In the genomic region with DNA sequence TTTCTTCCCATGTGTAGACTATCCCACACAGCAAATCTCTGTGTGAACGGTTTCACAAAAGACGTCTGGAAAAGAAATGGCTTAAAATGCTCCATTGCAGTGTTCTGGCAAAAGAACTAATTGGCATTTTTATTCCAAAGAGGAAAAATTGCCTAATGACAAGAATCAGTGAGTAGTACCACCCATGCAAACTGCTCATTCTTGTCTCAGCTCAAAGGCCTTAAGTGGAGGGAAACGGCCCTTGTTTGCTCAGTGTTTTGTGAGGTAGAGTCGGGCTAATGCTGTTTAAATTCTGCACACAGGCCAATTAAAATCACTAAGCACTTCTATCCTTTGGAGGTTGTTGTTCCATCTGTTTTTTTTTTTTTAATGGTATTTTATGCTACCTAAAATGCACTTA, we compare ENCODE assay signal across 26 mouse cellular contexts.
"Had no signal": no experiment of that assay in that cellular context is flagged by ENCODE, and none has a peak within 500 bp of the region (broad histone marks: within the 10 kb centered on the region; RNA-seq: fewer than 3 reads in every experiment).

No protein-coding gene starts in this region.

- H3K27ac ChIP-seq: embryonic facial prominence, embryonic 10.5 days; embryonic facial prominence, embryonic 12.5 days; embryonic facial prominence, embryonic 13.5 days; embryonic facial prominence, embryonic 15.5 days; forebrain, embryonic 10.5 days; gastrocnemius, adult 2 months; heart, adult 2 months; heart, embryonic 10.5 days had no signal

- H3K9ac ChIP-seq: embryonic facial prominence, embryonic 12.5 days; embryonic facial prominence, embryonic 13.5 days; embryonic facial prominence, embryonic 15.5 days; heart, embryonic 12.5 days had no signal

- H3K4me2 ChIP-seq: embryonic facial prominence, embryonic 12.5 days; embryonic facial prominence, embryonic 13.5 days; embryonic facial prominence, embryonic 15.5 days; heart, embryonic 11.5 days; heart, embryonic 12.5 days had no signal

- DNase-seq: cerebellum, adult 2 months; cerebellum, adult 8-10 months; cerebellum, adult 9-10 months; cerebellum, adult 9-11 months; cerebellum, postnatal 10 days; cerebellum, postnatal 14 days; cerebellum, postnatal 25 days; cerebellum, postnatal 36 days; embryo, embryonic 11 days; gastrocnemius, adult 2 months; gastrocnemius, postnatal 10 days; gastrocnemius, postnatal 14 days; gastrocnemius, postnatal 25 days; gastrocnemius, postnatal 36 days; heart, adult 11 months; heart, adult 18-20 months; heart, adult 2 months had no signal

- H3K27me3 ChIP-seq: embryonic facial prominence, embryonic 12.5 days; embryonic facial prominence, embryonic 13.5 days; embryonic facial prominence, embryonic 15.5 days; heart, embryonic 12.5 days had no signal

- H3K36me3 ChIP-seq: embryonic facial prominence, embryonic 10.5 days; embryonic facial prominence, embryonic 12.5 days; embryonic facial prominence, embryonic 13.5 days; embryonic facial prominence, embryonic 15.5 days; forebrain, embryonic 10.5 days; heart, embryonic 10.5 days; heart, embryonic 12.5 days had no signal

- H3K4me3 ChIP-seq: embryonic facial prominence, embryonic 10.5 days; embryonic facial prominence, embryonic 12.5 days; embryonic facial prominence, embryonic 13.5 days; embryonic facial prominence, embryonic 15.5 days; erythroblast, embryonic 14.5 days; forebrain, embryonic 10.5 days; gastrocnemius, adult 2 months; heart, adult 2 months; heart, embryonic 10.5 days; heart, embryonic 12.5 days had no signal

- H3K4me1 ChIP-seq: embryonic facial prominence, embryonic 10.5 days; embryonic facial prominence, embryonic 12.5 days; embryonic facial prominence, embryonic 13.5 days; embryonic facial prominence, embryonic 15.5 days; forebrain, embryonic 10.5 days; heart, embryonic 10.5 days; heart, embryonic 12.5 days had no signal

- H3K9me3 ChIP-seq: embryonic facial prominence, embryonic 10.5 days; embryonic facial prominence, embryonic 12.5 days; embryonic facial prominence, embryonic 13.5 days; embryonic facial prominence, embryonic 15.5 days; forebrain, embryonic 10.5 days; heart, embryonic 10.5 days; heart, embryonic 12.5 days had no signal
